Mouse (Mus musculus) thymus, postnatal 0 days (tissue): Measurements from ENCODE around the gene Dvl3. TPM values are rescaled to one million over a fixed set of nuclear protein-coding genes. Genes with fewer than 3 reads are reported as not detected.
A peak's percentile ranks its signal among the peaks of the same experiment; 100 is the strongest.
"Not testable (repeated sequence)": the region's sequence is repeated elsewhere in the genome, so short reads cannot be mapped to it uniquely, and the experiment has no call there.

Source experiments
- DNase-seq: peaks from one replicate; pipeline ENCODE4 v3.0.0-alpha.2; 2015; ENCODE audit warnings: low spot score
- polyA plus RNA-seq: library from polyadenylated mRNA; unstranded; fragments of >200 nt; fragmentation: Nextera tagmentation; extraction: Ambion mirVana; gene quantifications from 2 replicates; pipeline ENCODE4 v1.2.1, GENCODE M21; 2015

Dvl3 gene
- 4.7 and 5.3 TPM in 2 replicates for polyA plus RNA-seq

DNA sequence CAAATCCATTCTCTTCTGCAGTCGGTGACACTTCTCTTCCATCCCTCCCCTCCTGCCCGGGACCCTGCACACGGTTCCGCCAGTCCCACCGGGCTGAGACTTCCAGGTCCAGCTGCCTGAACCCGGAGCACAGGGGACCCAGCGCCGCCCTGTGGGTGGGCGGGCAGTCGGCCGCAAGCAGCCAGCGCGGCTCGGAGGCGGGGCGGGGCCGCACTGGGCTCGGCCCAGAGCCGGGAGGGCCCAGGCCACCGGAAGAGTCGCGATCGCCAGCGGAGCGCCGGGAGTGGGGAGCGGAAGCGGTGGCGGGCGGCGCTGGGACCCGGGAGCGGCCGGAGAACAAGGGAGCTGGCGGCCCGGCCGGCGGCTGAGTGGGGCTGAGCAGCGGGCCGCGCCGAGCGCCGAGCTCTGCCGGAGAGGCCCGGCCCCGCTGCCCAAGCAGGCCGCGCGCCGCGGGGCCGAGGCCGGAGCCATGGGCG, at the start of gene Dvl3:
TSS of gene Dvl3 (plus strand) at position 257 of the 476 bp plus-strand sequence.
- peak; percentile 58 for DNase-seq

DNA sequence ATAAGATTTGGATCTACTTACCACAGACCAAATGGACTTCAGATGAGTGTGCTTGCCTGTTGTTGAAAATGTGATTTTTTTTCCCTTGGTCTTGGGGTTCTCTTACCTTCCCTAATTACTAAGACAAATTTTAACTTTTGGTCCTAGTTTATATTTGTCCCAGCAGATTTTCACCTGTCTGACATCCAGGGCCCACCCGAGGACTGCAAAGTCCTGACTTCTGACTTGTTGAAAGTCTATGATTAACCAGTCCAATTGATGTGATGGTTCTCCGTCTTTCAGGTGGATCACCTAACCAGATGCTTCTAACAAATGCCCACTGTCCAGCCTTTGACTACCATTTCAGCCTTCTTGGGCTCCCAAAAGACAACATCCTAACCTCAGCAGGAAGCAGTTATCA, 45.8 kb upstream of the Dvl3 start:
- DNase-seq, result no peak

- DNase-seq, result no peak
These were observed 45.1 kb upstream of the Dvl3 start for GRCm38 (mm10) chr16:20471686-20472085.

GRCm38 (mm10) chr16:20473748-20474147, 43.0 kb upstream of the Dvl3 start:
- DNase-seq, result no peak

GRCm38 (mm10) chr16:20474211-20474610, 42.6 kb upstream of the Dvl3 start:
- no peak for DNase-seq

GRCm38 (mm10) chr16:20474786-20475185, 42.0 kb upstream of the Dvl3 start:
- no peak for DNase-seq

- DNase-seq, result no peak
These were observed 41.4 kb upstream of the Dvl3 start for GRCm38 (mm10) chr16:20475335-20475734.

- DNase-seq, result no peak
These were observed 39.9 kb upstream of the Dvl3 start for GRCm38 (mm10) chr16:20476857-20477256.

- no peak for DNase-seq
These were observed 39.5 kb upstream of the Dvl3 start for GRCm38 (mm10) chr16:20477270-20477669.

DNA sequence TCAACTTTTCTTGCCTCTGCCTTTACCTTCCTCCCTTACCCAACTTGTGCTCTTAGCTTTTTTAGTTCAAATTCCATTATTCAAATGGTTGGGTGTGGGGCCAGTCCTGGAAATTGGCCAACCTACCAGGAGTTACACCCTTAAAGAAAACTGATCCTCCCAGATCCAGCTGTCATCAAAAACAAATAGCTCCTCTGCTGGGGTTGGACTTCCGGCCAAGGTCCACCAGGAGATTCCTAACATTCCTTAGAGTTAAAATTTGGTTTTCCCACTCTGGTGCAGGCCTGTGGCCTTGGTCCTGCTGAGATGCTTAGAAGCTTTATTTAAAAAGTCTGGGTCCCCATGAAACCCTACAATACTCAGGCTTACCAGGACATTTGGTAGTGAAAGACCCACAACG, 38.3 kb upstream of the Dvl3 start:
- no peak for DNase-seq

DNA sequence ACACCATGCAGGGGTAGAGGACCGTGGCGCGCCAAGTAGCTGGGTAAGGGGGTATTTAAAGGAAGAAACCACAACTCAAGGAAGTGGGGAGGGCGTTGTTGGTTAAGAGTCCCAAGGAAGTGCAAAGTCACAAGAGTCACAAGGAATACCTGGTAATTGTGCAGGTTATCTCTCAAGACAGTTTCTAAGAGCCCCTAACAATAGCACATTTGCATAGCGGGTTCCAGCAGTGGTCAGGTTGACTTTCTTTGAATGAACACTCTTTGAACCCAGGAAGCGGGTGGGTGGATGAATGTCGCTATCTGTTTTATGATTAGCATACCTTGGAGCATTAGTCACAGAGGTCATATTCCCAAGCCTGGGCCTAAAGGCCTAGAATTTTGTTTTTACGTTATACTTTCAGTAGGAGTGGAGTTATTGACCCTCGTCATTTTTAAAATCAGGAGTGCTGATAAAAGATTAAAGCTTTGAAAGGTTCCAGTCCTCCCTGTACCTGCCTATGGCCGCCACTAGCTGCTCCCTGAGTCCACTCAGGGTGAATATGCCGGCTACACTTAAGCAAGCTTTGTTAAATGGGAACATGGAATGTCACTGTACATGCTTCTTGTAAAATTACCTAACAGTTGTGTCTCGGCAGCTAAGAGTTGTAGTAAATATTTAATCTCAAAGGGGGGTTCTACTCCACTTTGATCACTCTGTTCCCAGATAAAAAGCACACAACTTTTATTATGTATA, 37.6 kb upstream of the Dvl3 start:
- not testable (repeated sequence) for DNase-seq

DNA sequence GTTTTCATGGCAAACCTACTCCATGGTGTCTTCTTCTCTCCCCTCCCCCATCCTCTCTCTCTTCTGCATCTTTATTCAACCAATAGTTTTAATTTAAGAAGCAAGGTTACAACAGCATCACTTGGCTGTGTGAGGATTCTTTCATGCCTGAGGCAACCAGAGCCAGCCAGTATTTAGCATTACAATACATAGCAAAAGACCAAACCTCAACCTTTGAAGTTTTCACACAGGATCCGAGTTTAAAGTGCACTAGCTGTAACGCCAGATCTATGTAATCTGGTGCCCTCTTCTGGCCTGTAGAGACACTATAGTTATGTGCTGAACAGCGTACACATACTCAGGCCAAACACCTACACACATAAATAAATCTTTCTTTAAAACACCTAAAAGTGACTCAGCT, 36.7 kb upstream of the Dvl3 start:
- DNase-seq, result peak; percentile 81

DNA sequence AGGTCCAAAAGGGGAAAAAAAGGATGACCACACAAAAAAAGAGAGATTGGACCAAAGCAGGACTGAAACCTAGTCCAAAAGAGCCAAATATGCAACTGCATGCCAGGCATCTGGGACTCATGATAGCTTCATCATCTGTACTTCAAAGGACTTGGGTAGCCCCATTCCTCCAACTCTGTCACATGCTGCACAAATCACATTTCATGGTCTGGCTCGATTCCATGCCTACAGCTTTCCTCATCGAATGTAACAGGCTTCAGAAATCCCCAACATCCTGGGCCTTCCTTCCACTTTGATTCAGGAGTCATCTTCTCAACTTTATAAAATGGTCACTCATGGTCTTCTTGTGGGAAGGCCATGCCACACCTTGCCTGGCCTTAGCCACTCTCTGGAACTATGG, 35.0 kb upstream of the Dvl3 start:
- no peak for DNase-seq

- not testable (repeated sequence) for DNase-seq
These were observed 33.1 kb upstream of the Dvl3 start for GRCm38 (mm10) chr16:20483716-20484115.

DNA sequence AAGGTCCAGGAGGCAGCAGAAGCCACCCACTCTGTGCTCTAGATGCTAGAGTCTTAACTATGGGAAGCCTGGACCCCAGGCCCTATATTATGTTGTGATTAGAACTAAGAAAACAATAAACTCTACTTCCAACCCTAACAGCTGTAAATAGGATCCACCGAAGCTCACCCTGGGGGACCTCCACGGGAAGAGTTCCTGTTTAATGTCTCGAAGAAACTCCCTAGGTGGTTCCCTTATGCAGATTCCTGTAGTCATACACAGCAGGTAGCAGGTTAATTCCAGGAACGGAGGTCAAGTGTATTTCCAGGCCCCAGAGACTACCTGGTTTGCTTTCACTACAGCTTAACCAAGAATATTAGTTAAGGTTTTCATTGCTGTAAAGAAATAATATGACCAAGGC, 31.7 kb upstream of the Dvl3 start:
- no peak for DNase-seq

- no peak for DNase-seq
These were observed 30.7 kb upstream of the Dvl3 start for GRCm38 (mm10) chr16:20486048-20486447.

GRCm38 (mm10) chr16:20488151-20488550, 28.6 kb upstream of the Dvl3 start:
- no peak for DNase-seq

DNA sequence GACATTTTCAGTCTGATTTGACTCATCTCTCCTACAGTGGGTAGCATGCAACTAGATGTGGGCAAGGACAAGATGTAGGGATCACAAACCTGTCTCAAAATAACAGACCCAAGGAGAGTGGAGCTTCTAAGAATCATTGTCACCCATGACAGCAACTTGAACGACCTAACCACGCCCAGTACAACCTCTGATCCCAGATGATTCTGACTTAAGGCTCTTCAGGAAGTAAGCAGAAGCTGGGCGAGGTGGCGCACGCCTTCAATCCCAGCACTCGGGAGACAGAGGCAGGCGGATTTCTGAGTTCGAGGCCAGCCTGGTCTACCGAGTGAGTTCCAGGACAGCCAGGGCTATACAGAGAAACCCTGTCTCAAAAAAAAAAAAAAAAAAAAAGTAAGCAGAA, 28.0 kb upstream of the Dvl3 start:
- not testable (repeated sequence) for DNase-seq

GRCm38 (mm10) chr16:20489233-20489632, 27.5 kb upstream of the Dvl3 start:
- DNase-seq, result no peak

- no peak for DNase-seq
These were observed 26.2 kb upstream of the Dvl3 start for GRCm38 (mm10) chr16:20490581-20490980.

GRCm38 (mm10) chr16:20491301-20491700, 25.5 kb upstream of the Dvl3 start:
- no peak for DNase-seq

DNA sequence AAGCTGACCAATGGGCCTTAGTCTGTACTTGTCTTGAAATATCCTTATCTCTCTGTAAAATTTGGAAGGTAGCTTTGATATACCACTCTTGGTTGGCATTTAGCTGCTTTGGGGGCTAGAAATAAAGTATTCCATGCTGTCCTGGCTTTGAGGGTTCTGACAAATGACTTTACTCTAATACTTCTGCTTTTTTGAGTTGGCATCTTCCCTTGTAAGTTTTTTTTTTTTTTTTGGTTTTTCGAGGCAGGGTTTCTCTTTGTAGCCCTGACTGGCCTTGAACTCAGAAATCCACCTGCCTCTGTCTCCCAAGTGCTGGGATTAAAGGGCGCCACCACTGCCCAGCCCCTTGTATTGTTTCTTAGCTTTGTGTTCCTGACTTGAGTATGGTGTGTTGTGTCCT, 23.3 kb upstream of the Dvl3 start:
- DNase-seq, result no peak
